Mouse (Mus musculus) embryonic stem cell, embryonic (primary cell): ENCODE measurements at regions not wholly inside any gene's neighbourhood (a gene's known extent, or its start where the extent isn't known, plus 50 kb on each side); places are given as distances from the start of the nearest gene placed in this dataset.

Source experiments
- CTCF ChIA-PET, 4 experiments: fragments of 300-600 bp in 2 of 4; fragments of 350-600 bp in 2 of 4; sonication (Branson Sonifier 250); formaldehyde crosslinking; loops; one replicate each; lab custom pipeline; 2022; ENCODE audit warnings: inconsistent platforms in 2 of 4; lab: Charles Lee
- POLR2A ChIA-PET, 4 experiments: fragments of 300-600 bp in 2 of 4; fragments of 350-600 bp in 2 of 4; sonication (Branson Sonifier 250); formaldehyde crosslinking; loops; one replicate each; lab custom pipeline; 2022; ENCODE audit warnings: antibody characterized with exemption in 4 of 4, inconsistent platforms in 1 of 4; lab: Charles Lee

DNA sequence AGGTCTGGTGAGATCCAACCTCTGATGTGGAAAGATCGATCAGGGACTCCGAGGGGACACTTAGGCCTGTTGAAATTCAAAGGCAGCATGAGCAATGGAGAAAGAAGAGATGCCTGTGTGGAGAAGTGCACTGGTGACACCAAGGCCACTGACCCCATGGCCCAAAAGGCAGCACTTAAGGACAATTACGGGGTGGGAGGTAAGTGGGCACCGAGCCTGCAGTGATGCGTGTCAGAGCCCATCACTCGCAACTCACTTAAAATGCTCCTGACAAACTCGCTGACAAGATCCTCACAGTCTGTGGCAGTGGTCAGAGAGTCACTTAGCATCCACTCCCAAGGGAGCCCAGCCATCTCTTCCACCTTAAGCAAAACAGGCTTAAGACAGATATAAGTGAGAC, 207.7 kb upstream of the Mki67 start:
- POLR2A ChIA-PET = no interaction called here
- CTCF ChIA-PET = no interaction called here

GRCm38 (mm10) chr7:135924641-135925040, 208.5 kb upstream of the Mki67 start:
- ChIA-PET CTCF (no interaction called here), POLR2A (no interaction called here)

DNA sequence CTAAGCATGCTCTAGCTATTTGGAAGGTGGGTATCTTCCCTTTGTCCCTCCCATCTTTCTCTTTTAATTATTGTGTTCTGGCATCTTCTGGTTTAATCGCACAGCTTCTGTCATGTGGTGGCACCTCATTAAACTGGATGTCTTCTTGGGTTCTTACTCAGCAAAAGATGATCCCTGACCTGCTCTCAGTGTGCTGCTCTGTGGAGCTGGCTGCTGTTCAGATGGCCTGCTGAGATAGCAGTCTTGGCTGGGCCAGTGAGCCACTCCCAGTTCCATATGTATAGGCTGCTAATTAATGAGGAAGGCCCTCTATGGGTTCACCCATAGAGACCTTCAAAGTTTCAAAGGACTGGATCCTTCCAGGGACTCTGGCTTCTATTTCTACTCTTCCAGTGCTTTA, 213.9 kb upstream of the Mki67 start:
- POLR2A ChIA-PET = no interaction called here
- CTCF ChIA-PET = interaction anchor here in 1 of 4 experiments (0.6 kb wide), 1 partner anchor 29 kb away, joined by 3 read pairs; no protein-coding TSS in a partner anchor

- ChIA-PET POLR2A (no interaction called here), CTCF (no interaction called here)
Measured at GRCm38 (mm10) chr7:135932595-135933175, 216.5 kb upstream of the Mki67 start.

DNA sequence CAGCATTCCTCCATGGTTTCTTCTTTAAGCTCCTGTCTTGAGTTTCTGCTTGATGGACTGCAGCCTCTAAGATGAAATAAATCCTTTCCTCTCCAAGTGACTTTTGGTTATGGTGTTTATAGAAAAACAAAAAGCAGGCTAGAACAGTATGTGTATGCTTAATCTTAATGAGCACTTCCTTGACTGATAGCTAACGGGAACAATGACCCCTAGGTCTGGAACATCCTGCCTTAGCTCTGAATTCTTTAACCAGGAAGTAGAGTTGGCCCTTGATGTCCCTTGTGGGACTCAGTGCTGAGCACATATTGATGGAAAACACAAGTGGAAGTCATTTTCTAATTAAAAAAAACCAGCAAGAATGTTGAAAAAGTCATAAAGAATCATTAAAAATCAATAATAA, 219.0 kb upstream of the Mki67 start:
- POLR2A ChIA-PET = no interaction called here
- CTCF ChIA-PET = no interaction called here

DNA sequence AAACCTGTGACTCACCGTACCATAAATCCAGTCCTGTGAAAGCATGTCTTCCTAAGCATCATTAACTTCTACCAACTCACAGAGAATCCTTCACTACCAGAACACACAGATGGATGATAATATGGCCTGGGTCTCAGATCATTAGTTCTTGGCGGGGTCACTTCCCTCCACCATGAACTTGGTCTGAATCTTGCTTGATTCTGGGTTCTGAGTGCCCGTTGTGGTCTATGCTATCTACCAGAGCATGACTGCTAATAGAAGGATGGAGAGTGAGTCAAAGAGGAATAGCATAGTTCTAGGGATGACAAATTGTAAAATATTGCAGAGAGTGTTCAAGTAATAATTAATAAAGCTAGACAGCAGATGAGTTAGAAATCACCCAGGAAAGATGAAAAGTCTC, 221.3 kb upstream of the Mki67 start:
- ChIA-PET POLR2A (interaction anchor here in 2 of 4 experiments (0.6 to 0.7 kb wide), 2 partner anchors 44 to 146 kb away, joined by 3 to 6 read pairs; no protein-coding TSS in a partner anchor), CTCF (interaction anchor here in 1 of 4 experiments (0.6 kb wide), 1 partner anchor 112 kb away, joined by 3 read pairs; no protein-coding TSS in a partner anchor)

DNA sequence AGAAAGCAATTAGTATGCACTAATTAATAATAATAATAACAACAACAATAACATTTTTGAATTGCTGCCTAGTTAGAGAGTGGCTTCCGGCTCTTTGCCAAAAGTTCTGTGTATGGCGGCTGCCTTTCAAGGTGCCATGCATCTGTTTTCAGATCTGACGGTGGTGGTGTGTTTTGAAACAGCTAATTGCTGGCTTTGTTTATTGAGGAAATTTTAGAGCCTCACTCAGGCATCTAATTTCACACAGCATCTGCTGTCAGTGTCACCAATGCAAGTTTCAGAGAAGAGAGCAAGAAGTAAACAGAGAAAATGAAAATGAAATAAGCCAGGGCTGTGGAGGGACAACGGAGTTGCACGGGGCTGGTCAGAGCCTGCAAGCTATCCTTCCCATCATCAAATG, 223.2 kb upstream of the Mki67 start:
- ChIA-PET POLR2A (no interaction called here), CTCF (no interaction called here)

GRCm38 (mm10) chr7:135942826-135943225, 226.7 kb upstream of the Mki67 start:
- ChIA-PET CTCF (no interaction called here), POLR2A (no interaction called here)

- CTCF ChIA-PET = interaction anchor here in 1 of 4 experiments (2.2 kb wide), 1 partner anchor 109 kb away, joined by 7 read pairs; no protein-coding TSS in a partner anchor
- POLR2A ChIA-PET = no interaction called here
Measured at GRCm38 (mm10) chr7:135946071-135946646, 230.0 kb upstream of the Mki67 start.

GRCm38 (mm10) chr7:135961026-135961425, 244.9 kb upstream of the Mki67 start:
- CTCF ChIA-PET = no interaction called here
- POLR2A ChIA-PET = no interaction called here

- POLR2A ChIA-PET = no interaction called here
- CTCF ChIA-PET = no interaction called here
Measured at GRCm38 (mm10) chr7:135965528-135965927, 249.4 kb upstream of the Mki67 start.

DNA sequence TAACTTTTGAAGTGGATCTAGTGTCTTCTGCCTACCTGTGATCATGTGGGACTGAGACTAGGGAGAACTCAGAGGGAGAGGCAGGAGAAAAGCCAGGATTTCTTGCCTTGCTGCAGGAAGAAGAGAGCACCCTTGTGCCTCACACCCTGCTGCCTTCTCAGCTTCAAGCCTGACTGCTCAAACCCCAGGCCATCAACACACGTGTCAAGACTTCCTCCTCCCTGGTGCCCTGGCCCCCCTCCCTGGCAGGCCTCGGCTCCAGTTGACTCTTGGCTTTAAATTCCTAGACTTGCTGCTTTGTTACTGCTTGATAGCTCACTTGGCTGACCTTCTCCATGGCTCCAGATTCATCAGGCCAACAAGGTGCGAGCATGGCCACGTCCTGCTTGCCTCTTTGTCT, 250.1 kb upstream of the Mki67 start:
- POLR2A ChIA-PET = no interaction called here
- CTCF ChIA-PET = interaction anchor here in 1 of 4 experiments (1.0 kb wide), 1 partner anchor 197 kb away, joined by 3 read pairs; no protein-coding TSS in a partner anchor

DNA sequence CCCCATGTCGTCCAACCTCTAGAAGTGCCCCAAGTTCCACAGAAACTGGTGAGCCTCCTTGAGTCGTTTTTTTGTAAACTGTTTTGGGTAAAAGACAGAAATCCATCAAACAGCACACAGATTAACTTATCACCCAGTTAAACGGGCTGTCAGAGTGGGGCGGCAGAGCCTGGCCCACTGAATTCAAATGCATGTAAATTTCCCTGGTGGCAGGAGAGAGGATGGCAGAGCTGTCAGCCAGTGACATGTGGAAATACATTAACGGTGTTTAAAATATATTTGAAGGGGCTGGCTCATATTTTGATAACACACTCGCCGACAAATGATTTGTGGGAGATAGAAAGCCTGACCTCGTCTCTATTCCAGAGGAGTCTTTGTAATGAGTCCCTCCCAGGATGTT, 252.5 kb upstream of the Mki67 start:
- ChIA-PET POLR2A (no interaction called here), CTCF (interaction anchor here in 1 of 4 experiments (0.6 kb wide), 1 partner anchor 519 kb away, joined by 3 read pairs; no protein-coding TSS in a partner anchor)

DNA sequence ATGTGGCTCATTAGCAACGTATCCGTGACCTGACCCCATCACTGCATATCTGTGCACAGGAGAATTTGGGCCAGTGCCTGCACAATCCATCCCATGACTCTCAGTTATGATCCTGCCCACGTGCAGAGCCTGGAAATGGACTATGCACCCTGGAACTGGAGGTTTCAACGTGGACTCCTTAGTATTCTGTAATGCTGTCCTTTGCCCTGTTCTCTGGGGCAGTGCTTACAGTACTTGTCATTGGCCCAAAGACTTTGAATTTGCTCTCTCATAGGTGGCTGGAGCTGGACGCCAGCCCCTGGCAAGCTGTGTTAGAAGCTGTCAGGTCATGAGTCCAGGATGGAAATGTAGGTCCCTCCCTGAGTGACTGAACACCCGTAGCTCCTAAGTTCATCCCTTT, 269.9 kb upstream of the Mki67 start:
- ChIA-PET CTCF (no interaction called here), POLR2A (no interaction called here)

DNA sequence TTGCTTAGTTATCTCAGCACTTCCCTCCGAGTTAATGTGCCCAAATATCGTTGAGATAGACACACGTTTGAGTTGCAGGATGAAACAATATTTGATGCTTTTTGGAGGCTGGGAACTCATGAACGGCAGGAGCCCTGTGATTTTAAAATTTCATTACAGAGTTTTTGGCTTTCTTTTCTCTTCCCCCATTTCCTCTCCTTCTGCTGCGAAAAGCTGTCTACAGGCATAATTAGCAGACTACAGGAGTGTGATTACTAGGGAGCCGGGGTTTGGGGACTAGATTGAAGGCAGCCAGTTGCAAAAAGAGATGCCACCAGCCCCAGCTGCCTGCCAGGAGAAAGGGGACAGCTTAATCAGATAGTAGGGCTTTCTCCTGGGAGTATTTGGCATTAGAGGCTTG, 274.2 kb upstream of the Mki67 start:
- ChIA-PET CTCF (no interaction called here), POLR2A (interaction anchor here in 1 of 4 experiments (0.7 kb wide), 1 partner anchor 105 kb away, joined by 3 read pairs; no protein-coding TSS in a partner anchor)

DNA sequence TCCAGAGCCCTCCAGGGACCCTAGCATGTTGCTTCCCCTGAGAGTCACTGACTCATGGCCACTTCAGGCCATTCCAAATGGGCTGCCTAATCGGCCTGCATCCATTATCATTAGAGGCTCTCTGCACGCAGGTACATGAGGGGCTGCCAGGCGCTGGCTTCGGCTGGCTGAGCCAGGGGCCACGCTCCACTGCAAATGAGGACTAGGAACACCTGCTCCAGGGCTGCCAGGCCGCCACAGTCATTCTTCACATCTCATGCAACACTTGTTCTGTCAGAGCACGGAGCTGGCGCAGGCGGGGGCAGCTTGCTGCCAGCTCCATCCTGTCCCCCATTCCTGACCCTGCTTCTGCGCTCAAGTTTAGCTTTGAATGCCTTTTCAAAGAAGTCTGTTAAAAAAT, 280.7 kb upstream of the Mki67 start:
- ChIA-PET POLR2A (interaction anchor here in 1 of 4 experiments (0.7 kb wide), 1 partner anchor 485 kb away, joined by 3 read pairs; no protein-coding TSS in a partner anchor), CTCF (no interaction called here)

GRCm38 (mm10) chr7:135997640-135998039, 281.5 kb upstream of the Mki67 start:
- ChIA-PET CTCF (no interaction called here), POLR2A (interaction anchor here in 1 of 4 experiments (0.7 kb wide), 1 partner anchor 484 kb away, joined by 3 read pairs; no protein-coding TSS in a partner anchor)

GRCm38 (mm10) chr7:136002382-136002781, 286.2 kb upstream of the Mki67 start:
- CTCF ChIA-PET = no interaction called here
- POLR2A ChIA-PET = no interaction called here

- ChIA-PET POLR2A (interaction anchor here in 2 of 4 experiments (0.6 to 0.7 kb wide), 2 partner anchors 163 to 287 kb away, joined by 3 read pairs; no protein-coding TSS in a partner anchor), CTCF (no interaction called here)
Measured at GRCm38 (mm10) chr7:136003291-136003690, 287.1 kb upstream of the Mki67 start.

GRCm38 (mm10) chr7:136007796-136008455, 291.8 kb upstream of the Mki67 start:
- POLR2A ChIA-PET = interaction anchor here in 1 of 4 experiments (1.4 kb wide), 1 partner anchor 25 kb away, joined by 6 read pairs; no protein-coding TSS in a partner anchor
- CTCF ChIA-PET = no interaction called here
